Mouse (Mus musculus): Measurements from ENCODE around the gene Tmc2.

Tmc2 gene

GRCm38 (mm10) chr2:130296134-130296745 lies 101.2 kb downstream of the Tmc2 start:
- no peak for DNase-seq (ENCODE audit: low read depth, low spot score)
- H3K36me3 ChIP-seq (ENCODE audit: control insufficient read depth, insufficient read depth, low read length, poor library complexity, severe bottlenecking): no peaks in the 10 kb centered on the region
- H3K27me3 ChIP-seq (ENCODE audit: control insufficient read depth, insufficient read depth, low read length, poor library complexity, severe bottlenecking): 0 out of 2 replicates have a peak, but pooled peaks cover 2% of the 10 kb centered on the region

DNA sequence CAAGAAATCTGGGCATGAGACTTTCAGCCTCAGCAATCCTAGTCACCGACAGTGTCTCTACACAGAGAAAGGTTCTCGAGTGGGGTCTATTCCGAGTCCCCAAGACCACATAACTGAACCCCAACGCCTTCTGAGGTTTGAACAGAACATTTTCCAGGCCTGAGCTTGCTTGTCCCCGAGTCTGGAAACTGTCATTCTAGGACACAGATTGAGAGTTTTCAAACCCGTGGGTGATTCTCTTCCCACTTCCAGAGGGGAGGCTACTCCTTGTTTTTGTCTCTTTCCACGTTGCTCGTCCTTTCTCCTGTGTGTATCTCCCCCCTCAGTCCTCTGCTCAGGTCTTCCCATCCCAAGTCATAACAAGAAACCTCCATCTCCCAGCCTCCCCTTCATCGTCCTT lies 102.6 kb downstream of the Tmc2 start:
- 0 out of 2 replicates have a peak, but pooled peaks cover 2% of the 10 kb centered on the region for H3K27me3 ChIP-seq (ENCODE audit: control insufficient read depth, insufficient read depth, low read length, poor library complexity, severe bottlenecking)
- no peaks in the 10 kb centered on the region for H3K36me3 ChIP-seq (ENCODE audit: control insufficient read depth, insufficient read depth, low read length, poor library complexity, severe bottlenecking)
- no peak for DNase-seq (ENCODE audit: low read depth, low spot score)

- H3K27me3 ChIP-seq (ENCODE audit: control insufficient read depth, insufficient read depth, low read length, poor library complexity, severe bottlenecking): no peaks in the 10 kb centered on the region
- no peaks in the 10 kb centered on the region for H3K36me3 ChIP-seq (ENCODE audit: control insufficient read depth, insufficient read depth, low read length, poor library complexity, severe bottlenecking)
- no peak for DNase-seq (ENCODE audit: low read depth, low spot score)
Observed at GRCm38 (mm10) chr2:130303014-130303413, 108.0 kb downstream of the Tmc2 start.
